Mouse (Mus musculus): ENCODE data around the gene Ddx56. TPM values are rescaled to one million over a fixed set of nuclear protein-coding genes. Genes with fewer than 3 reads are reported as not detected.

The Ddx56 gene
- polyA plus RNA-seq, 1 experiment from 2014 or later = 93.9 TPM

GRCm38 (mm10) chr11:6218189-6218896 lies 49.2 kb downstream of the Ddx56 start:
- Histone ChIP-seq H3K4me1 (replicated peaks; ENCODE audit: control insufficient read depth, insufficient read depth, low read length) (no peaks in the 10 kb centered on the region), H3K27ac (ENCODE audit: low read depth, low read length) (no peak overlapping the region), H3K4me3 (ENCODE audit: low read depth, low read length) (no peak overlapping the region), H3K9ac (ENCODE audit: low read depth, low read length) (no peak overlapping the region), H3K4me2 (replicated peaks; ENCODE audit: low read depth, low read length) (no peak overlapping the region), H3K27me3 (ENCODE audit: control insufficient read depth, insufficient read depth, low read length) (no peaks in the 10 kb centered on the region), H3K36me3 (ENCODE audit: control insufficient read depth, insufficient read depth, low read length) (no peaks in the 10 kb centered on the region), H3K9me3 (ENCODE audit: control insufficient read depth, low read length) (no peaks in the 10 kb centered on the region)
- no peak for ATAC-seq (ENCODE audit: low FRiP score)
- 83% methylated on average over 11 of the region's 11 CpGs for WGBS
- DNase-seq (ENCODE audit: low spot score) = no peak

DNA sequence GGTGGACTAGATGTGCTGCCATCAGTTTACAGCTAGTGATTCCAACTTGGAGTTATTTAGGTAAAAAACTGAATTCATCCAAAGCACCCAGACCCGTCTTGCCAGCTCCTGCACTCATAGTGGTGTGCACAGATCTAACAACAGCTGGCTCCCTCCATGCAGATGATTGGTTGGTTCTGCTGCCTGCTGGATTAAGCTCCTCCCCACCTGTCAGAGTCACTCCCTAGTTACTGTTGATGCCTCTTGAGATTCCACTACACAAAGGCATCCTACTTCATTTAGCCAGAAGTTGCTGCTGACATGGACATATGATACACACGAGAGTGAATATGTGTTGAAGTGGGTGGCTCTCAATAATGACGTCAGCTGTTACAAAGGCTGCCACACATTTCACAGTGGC lies 50.7 kb downstream of the Ddx56 start:
- H3K27ac ChIP-seq (ENCODE audit: low read depth, low read length) = no peak overlapping the region
- ATAC-seq (ENCODE audit: low FRiP score) (no peak), DNase-seq (ENCODE audit: low spot score) (no peak)
- 62% methylated on average over 3 of the region's 3 CpGs for whole genome bisulfite sequencing
- no peaks in the 10 kb centered on the region for H3K4me1 ChIP-seq (replicated peaks; ENCODE audit: control insufficient read depth, insufficient read depth, low read length)
- no peaks in the 10 kb centered on the region for H3K9me3 ChIP-seq (ENCODE audit: control insufficient read depth, low read length)
- H3K4me3 ChIP-seq (ENCODE audit: low read depth, low read length) = no peak overlapping the region
- H3K4me2 ChIP-seq (replicated peaks; ENCODE audit: low read depth, low read length) = no peak overlapping the region
- H3K36me3 ChIP-seq (ENCODE audit: control insufficient read depth, insufficient read depth, low read length) = no peaks in the 10 kb centered on the region
- H3K27me3 ChIP-seq (ENCODE audit: control insufficient read depth, insufficient read depth, low read length) = no peaks in the 10 kb centered on the region
- H3K9ac ChIP-seq (ENCODE audit: low read depth, low read length) = no peak overlapping the region

Other genes with a start within 250 kb of the Ddx56 start
- 3.4 and 3.6 TPM in 2 replicates for gene Camk2b, start 201.4 kb downstream of the Ddx56 start, polyA plus RNA-seq (2014; fragmentation: Nextera tagmentation; extraction: Ambion mirVana)
- gene A730071L15Rik, start 67.7 kb downstream of the Ddx56 start, polyA plus RNA-seq (2014; fragmentation: Nextera tagmentation; extraction: Ambion mirVana) = 0.43 and 1.2 TPM in 2 replicates
- 40.8 and 43.9 TPM in 2 replicates for gene Nudcd3, start 67.4 kb downstream of the Ddx56 start, polyA plus RNA-seq (2014; fragmentation: Nextera tagmentation; extraction: Ambion mirVana)
- not detected in 2 replicates for gene Npc1l1, start 37.6 kb downstream of the Ddx56 start, polyA plus RNA-seq (2014; fragmentation: Nextera tagmentation; extraction: Ambion mirVana)
- gene Tmed4, start 7.1 kb upstream of the Ddx56 start, polyA plus RNA-seq (2014; fragmentation: Nextera tagmentation; extraction: Ambion mirVana) = 152 and 166 TPM in 2 replicates
- gene Ogdh, start 23.9 kb upstream of the Ddx56 start, polyA plus RNA-seq (2014; fragmentation: Nextera tagmentation; extraction: Ambion mirVana) = 70.2 and 82.1 TPM in 2 replicates
- gene Zmiz2, start 121.3 kb upstream of the Ddx56 start, polyA plus RNA-seq (2014; fragmentation: Nextera tagmentation; extraction: Ambion mirVana) = 17.7 and 19.3 TPM in 2 replicates
- 5,018 and 5,123 TPM in 2 replicates for gene Ppia, start 147.7 kb upstream of the Ddx56 start, polyA plus RNA-seq (2014; fragmentation: Nextera tagmentation; extraction: Ambion mirVana)
- gene H2afv, start 176.7 kb upstream of the Ddx56 start, polyA plus RNA-seq (2014; fragmentation: Nextera tagmentation; extraction: Ambion mirVana) = 784 and 787 TPM in 2 replicates
- 12.7 and 17.9 TPM in 2 replicates for gene Purb, start 208.1 kb upstream of the Ddx56 start, polyA plus RNA-seq (2014; fragmentation: Nextera tagmentation; extraction: Ambion mirVana)